Mouse (Mus musculus): ENCODE measurements around the gene Cnga3. TPM values are rescaled to one million over a fixed set of nuclear protein-coding genes. Genes with fewer than 3 reads are reported as not detected.

Cnga3 gene
- polyA plus RNA-seq, 1 experiment, result not detected

DNA sequence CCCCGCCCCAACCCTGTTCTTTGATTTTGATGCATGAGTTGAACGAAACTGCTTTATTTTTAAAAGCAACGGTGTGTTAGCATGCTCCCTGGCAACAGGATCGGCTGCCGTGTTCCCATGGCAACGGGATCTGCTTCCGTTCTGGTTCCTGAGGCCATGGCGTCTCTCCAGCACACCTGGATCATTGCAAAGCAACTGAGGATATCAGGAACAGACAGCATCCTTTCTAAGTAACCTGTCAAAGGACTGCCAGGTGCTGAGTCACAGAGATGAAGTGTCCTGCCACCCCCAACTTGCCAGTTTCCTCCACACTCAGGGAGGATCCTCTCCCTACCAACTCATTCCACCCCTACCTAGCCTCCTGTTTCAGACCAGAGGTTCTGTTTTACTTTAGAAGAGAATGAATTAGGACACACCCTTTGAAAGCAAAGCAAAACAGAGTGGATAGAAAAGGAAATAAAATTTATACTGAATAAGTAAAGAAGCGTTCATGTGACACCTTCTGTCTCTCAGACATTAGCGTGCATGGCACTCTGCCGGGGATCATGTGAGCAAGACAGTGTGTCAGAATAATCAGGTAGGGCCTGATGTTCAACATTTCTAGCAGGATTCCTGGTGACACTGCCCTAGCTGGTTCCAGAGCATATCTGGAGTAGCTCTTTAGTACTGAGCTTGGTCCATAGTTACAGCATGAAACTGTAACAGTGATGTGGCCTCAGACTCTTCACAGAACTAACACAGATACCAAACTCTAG is 74.1 kb downstream of the Cnga3 start:
- TF ChIP-seq POLR2A (IDR thresholded peaks at IDR 0.05; ENCODE audit: borderline replicate concordance, control insufficient read depth, low read depth, low read length), result no peak
- no peak for TF ChIP-seq CTCF (IDR thresholded peaks at IDR 0.05; ENCODE audit: control insufficient read depth, insufficient read depth, low read length)
- H3K4me1 ChIP-seq (ENCODE audit: control insufficient read depth, insufficient read depth, low read length), result no peaks in the 10 kb centered on the region
- H3K4me3 ChIP-seq (replicated peaks; ENCODE audit: control insufficient read depth, low read depth, low read length), result no peak overlapping the region
- H3K27ac ChIP-seq (ENCODE audit: control insufficient read depth, insufficient read depth, low read depth, low read length, poor library complexity), result no peak overlapping the region
- WGBS, result 83% methylated on average over 11 of the region's 11 CpGs

DNA sequence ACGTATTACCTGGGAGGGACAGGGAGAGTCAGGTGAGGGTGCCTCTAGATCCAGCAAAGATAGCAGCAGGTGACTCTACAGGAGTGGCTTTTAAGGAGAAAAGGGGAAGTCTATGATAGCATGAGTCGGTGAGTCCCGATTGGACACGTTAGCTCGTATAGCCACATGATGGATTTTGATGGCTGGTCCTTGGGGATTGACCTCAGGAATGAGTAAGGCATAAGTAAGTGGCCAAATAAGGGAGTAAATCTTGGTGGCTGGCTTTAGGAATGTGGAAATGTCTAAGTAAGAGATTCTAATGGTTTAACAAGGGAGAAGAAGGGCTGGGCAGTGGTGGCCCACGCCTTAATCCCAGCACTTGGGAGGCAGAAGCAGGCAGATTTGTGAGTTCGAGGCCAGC is 74.7 kb downstream of the Cnga3 start:
- no peak overlapping the region for H3K27ac ChIP-seq (ENCODE audit: control insufficient read depth, insufficient read depth, low read depth, low read length, poor library complexity)
- H3K4me1 ChIP-seq (ENCODE audit: control insufficient read depth, insufficient read depth, low read length), result no peaks in the 10 kb centered on the region
- 61% methylated on average over 7 of the region's 7 CpGs for WGBS
- no peak for TF ChIP-seq CTCF (IDR thresholded peaks at IDR 0.05; ENCODE audit: control insufficient read depth, insufficient read depth, low read length)
- no peak for TF ChIP-seq POLR2A (IDR thresholded peaks at IDR 0.05; ENCODE audit: borderline replicate concordance, control insufficient read depth, low read depth, low read length)
- no peak overlapping the region for H3K4me3 ChIP-seq (replicated peaks; ENCODE audit: control insufficient read depth, low read depth, low read length)

DNA sequence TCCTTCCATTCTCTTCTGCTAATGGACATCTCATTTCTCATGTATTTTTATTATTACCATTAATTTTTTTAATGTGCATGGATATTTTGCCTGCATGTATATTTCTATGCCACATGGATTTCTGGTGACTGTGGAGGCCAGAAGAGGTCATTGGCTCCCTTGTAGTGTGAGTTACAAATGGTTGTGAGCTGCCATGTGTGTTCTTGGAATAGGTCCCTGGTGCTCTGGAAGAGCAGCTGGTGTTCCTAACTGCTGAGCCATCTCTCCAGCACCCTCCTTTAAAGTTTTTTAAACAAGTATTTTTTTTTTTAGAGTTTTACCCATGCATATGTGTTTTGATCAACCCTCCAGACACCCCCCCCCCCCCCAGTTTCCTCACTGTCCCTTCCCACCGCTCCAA is 82.2 kb downstream of the Cnga3 start:
- no peak for TF ChIP-seq CTCF (IDR thresholded peaks at IDR 0.05; ENCODE audit: control insufficient read depth, insufficient read depth, low read length)
- no peak for TF ChIP-seq POLR2A (IDR thresholded peaks at IDR 0.05; ENCODE audit: borderline replicate concordance, control insufficient read depth, low read depth, low read length)

DNA sequence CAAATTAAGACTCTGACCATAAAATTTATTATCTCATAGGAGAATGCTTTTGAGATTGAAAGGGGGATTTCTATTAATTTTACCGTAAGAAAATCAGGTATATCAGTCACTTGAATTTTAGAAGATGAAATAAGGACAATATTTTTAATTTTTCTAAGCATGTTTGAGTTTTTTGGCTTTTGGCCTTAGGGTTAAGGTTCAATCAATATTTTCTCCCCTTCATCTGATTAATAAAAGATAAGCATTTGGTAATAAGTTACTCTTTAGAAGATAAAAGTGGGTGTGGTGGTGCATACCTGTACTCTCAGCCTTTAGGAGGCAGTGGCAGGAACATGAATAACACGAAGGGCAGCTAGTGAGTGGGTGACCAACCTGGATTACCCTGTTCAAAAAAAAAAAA is 84.7 kb downstream of the Cnga3 start:
- TF ChIP-seq CTCF (IDR thresholded peaks at IDR 0.05; ENCODE audit: control insufficient read depth, insufficient read depth, low read length) (no peak), POLR2A (IDR thresholded peaks at IDR 0.05; ENCODE audit: borderline replicate concordance, control insufficient read depth, low read depth, low read length) (no peak)
- 77% methylated on average over 2 of the region's 2 CpGs for WGBS
- Histone ChIP-seq H3K4me1 (ENCODE audit: control insufficient read depth, insufficient read depth, low read length) (no peaks in the 10 kb centered on the region), H3K27ac (ENCODE audit: control insufficient read depth, insufficient read depth, low read depth, low read length, poor library complexity) (no peak overlapping the region), H3K4me3 (replicated peaks; ENCODE audit: control insufficient read depth, low read depth, low read length) (no peak overlapping the region)

More for the DNA sequence above, 82.2 kb downstream of the Cnga3 start:
- H3K4me1 ChIP-seq (ENCODE audit: control insufficient read depth, insufficient read depth, low read length), result no peaks in the 10 kb centered on the region
- no peak overlapping the region for H3K27ac ChIP-seq (ENCODE audit: control insufficient read depth, insufficient read depth, low read depth, low read length, poor library complexity)
- WGBS, result 61% methylated on average over 1 of the region's 1 CpGs
- H3K4me3 ChIP-seq (replicated peaks; ENCODE audit: control insufficient read depth, low read depth, low read length), result no peak overlapping the region

DNA sequence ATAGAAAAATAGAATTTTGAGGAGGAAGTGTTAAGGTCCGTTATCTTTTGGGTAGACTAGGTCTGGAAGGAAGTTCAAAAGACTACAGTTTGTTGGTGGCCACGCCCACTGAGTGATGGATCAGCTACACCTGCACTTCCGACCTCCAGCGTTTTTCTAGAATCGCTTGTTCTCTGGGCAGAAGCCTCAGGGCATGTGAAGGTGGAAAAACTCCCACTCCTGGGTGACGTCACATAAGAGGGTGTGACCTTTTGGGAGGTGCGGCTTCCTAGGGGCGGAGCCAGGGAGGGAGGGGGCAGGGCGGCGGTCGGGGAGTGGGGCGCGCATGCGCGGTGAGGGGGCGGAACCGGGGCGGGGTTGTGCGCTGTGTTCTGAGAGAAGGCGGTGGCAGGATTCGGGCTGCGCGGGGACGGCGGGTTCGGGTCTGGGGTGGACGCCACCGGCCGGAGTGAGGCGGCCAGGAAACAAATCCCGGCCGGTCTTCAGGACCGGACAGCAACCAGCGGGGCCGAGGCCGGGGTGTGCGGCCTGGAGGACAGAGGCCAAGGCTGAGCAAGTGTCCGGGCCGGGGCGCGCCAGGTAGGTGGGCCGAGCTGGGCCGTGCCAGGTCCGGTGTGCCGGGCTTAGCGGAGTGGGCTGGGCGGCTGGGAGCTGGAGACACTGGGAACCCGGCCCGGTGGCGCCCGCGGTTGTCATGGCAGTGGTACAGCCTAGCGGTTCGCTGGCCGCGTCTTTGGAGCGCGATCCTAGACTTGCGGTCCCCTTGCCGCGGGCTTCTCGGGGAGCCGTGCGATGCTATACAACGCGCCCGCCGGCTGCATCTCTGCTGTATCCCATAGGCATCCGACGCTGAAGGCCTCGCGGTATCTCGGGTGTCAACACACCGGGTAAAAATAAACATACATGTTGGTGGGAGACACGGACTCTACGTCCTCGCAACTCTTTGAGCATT is 85.6 kb downstream of the Cnga3 start, which contains the start of gene Inpp4a:
Gene Inpp4a (plus strand): TSS at position 326 of the 952 bp plus-strand sequence.
- under 1% methylated on average over 77 of the region's 77 CpGs for WGBS
- peak within 1 kb of the TSS; percentile 87 for H3K27ac ChIP-seq (ENCODE audit: control insufficient read depth, insufficient read depth, low read depth, low read length, poor library complexity)
- TF ChIP-seq POLR2A (IDR thresholded peaks at IDR 0.05; ENCODE audit: borderline replicate concordance, control insufficient read depth, low read depth, low read length) (peak; percentile 51; the same call in 1 of the 2 replicates), CTCF (IDR thresholded peaks at IDR 0.05; ENCODE audit: control insufficient read depth, insufficient read depth, low read length) (no peak)
- peak within 1 kb of the TSS; percentile 86 for H3K4me3 ChIP-seq (replicated peaks; ENCODE audit: control insufficient read depth, low read depth, low read length)
- no peaks in the 10 kb centered on the region for H3K4me1 ChIP-seq (ENCODE audit: control insufficient read depth, insufficient read depth, low read length)

DNA sequence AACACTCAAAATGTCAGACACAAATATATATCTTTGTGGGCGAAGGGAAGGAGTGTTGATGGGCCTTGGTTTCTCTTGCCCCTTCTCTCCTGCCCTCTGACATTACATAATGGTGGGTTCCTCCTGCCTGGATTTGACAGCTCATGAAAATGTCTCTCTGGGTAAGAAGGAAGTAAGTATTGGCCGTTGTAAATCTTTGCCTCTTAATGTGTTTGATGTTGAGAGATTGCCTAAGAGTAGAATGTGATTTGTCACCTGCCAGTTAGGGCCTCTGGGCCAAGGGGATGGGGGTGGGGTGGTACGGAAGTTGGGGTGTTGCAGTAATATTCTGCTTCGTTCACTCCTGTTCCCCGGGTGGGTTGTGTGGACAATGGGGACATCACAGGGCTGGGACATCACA is 86.4 kb downstream of the Cnga3 start:
- Histone ChIP-seq H3K27ac (ENCODE audit: control insufficient read depth, insufficient read depth, low read depth, low read length, poor library complexity) (peak overlapping the region; percentile 87), H3K4me1 (ENCODE audit: control insufficient read depth, insufficient read depth, low read length) (no peaks in the 10 kb centered on the region; the same call in 1 of the 2 replicates), H3K4me3 (replicated peaks; ENCODE audit: control insufficient read depth, low read depth, low read length) (peak overlapping the region; percentile 86)
- 15% methylated on average over 5 of the region's 5 CpGs for WGBS
- no peak for TF ChIP-seq CTCF (IDR thresholded peaks at IDR 0.05; ENCODE audit: control insufficient read depth, insufficient read depth, low read length)
- TF ChIP-seq POLR2A (IDR thresholded peaks at IDR 0.05; ENCODE audit: borderline replicate concordance, control insufficient read depth, low read depth, low read length), result no peak

DNA sequence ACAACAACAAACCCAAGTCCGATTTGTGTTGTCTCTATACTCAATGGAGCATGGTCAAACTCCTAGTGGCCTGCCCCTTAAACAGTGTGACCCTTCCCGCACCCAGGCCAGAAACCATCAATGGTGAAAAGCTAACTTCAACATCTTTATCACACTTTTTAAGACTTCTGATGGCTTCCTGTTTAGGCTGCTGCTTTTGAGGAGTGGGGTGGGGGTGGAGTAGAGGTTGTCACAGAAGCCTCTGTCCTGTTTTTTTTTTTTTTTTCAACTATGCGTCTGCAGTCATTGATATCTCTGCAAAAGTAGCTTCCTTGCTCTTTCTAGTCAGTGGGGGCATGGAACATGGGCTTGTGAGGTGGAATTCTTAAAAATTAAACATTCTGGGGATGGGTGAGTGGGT is 88.6 kb downstream of the Cnga3 start:
- Histone ChIP-seq H3K4me1 (ENCODE audit: control insufficient read depth, insufficient read depth, low read length) (peaks cover 15% of the 10 kb centered on the region), H3K27ac (ENCODE audit: control insufficient read depth, insufficient read depth, low read depth, low read length, poor library complexity) (no peak overlapping the region), H3K4me3 (replicated peaks; ENCODE audit: control insufficient read depth, low read depth, low read length) (no peak overlapping the region)
- TF ChIP-seq CTCF (IDR thresholded peaks at IDR 0.05; ENCODE audit: control insufficient read depth, insufficient read depth, low read length), result no peak
- TF ChIP-seq POLR2A (IDR thresholded peaks at IDR 0.05; ENCODE audit: borderline replicate concordance, control insufficient read depth, low read depth, low read length), result no peak
- WGBS, result 51% methylated on average over 3 of the region's 3 CpGs

DNA sequence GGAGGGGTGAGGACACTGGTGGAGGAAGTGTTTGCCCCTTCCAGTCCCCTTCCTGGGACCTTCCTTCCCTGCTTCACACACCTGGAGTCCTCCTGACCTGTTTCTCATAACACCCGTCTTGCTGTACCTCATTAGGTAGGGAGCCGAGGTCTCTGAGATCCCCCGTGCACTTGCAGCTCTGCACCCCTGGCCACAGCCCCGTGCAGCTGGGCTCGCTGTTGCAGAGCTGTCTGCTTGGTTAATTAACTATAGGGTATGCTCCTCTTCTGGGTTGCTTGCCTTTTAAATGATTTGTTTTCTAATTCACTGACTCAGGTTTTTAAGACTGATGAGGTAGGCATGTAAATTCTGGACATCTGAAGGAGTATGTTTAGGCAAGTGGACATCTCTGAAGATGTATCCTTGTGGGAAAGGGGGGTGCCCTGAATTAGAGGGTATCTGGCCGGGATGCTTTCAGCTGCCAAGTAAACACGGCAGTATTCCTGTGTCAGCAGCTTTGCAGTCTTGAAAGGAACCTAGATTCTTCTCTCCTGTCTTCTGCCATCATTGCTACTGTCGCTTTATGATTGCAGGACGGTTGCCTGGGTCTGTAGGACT is 91.6 kb downstream of the Cnga3 start:
- Histone ChIP-seq H3K4me1 (ENCODE audit: control insufficient read depth, insufficient read depth, low read length) (peaks cover 21% of the 10 kb centered on the region), H3K4me3 (replicated peaks; ENCODE audit: control insufficient read depth, low read depth, low read length) (no peak overlapping the region), H3K27ac (ENCODE audit: control insufficient read depth, insufficient read depth, low read depth, low read length, poor library complexity) (no peak overlapping the region)
- WGBS, result 74% methylated on average over 9 of the region's 9 CpGs
- no peak for TF ChIP-seq POLR2A (IDR thresholded peaks at IDR 0.05; ENCODE audit: borderline replicate concordance, control insufficient read depth, low read depth, low read length)
- no peak for TF ChIP-seq CTCF (IDR thresholded peaks at IDR 0.05; ENCODE audit: control insufficient read depth, insufficient read depth, low read length)
